Mouse (Mus musculus): ENCODE results near the gene Kpna2. TPM values are rescaled to one million over a fixed set of nuclear protein-coding genes. Genes with fewer than 3 reads are reported as not detected.

Gene Kpna2
- polyA plus RNA-seq (2017; shearing (Covaris generic)): 102 TPM

DNA sequence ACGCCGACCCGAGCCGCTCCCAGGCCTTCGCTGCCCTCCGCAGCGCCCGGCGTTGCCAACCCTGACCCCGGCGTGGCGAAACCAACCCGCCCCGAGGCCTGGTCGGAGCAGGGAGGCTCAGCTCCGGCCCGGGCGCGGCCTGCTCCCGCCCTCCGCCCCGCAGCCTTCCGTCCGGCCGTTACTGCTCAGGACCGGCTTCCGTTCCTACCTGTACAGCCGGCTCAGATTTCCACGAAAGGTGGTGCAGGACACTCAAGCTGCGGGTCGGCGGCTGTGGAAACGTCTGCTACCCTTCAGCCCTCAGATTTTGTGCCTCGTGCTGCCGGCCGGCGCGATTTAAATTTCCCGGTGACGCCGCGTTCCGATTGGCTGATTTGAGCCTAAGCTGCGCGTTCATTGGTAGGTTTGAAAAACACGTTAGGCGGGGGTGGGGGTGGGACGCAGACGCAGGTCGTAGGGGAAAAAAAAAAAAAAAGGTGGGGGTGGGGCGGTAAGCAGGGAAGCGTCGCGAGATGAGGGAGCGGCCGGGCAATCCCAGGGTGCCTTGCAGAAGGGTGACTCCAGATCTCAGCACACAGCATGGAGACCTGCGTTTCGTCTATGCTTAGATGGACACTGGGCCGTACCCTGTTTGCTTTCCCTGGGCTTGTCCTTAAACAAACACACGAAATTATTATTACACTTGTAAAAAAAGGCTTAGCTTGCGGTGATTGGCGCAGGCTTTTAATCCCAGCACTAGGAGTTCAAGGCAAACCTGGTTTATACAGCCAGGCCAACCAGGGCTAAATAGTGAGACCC, at the start of gene Kpna2:
Gene Kpna2 (minus strand): TSS at position 391 of the 798 bp plus-strand sequence.

DNA sequence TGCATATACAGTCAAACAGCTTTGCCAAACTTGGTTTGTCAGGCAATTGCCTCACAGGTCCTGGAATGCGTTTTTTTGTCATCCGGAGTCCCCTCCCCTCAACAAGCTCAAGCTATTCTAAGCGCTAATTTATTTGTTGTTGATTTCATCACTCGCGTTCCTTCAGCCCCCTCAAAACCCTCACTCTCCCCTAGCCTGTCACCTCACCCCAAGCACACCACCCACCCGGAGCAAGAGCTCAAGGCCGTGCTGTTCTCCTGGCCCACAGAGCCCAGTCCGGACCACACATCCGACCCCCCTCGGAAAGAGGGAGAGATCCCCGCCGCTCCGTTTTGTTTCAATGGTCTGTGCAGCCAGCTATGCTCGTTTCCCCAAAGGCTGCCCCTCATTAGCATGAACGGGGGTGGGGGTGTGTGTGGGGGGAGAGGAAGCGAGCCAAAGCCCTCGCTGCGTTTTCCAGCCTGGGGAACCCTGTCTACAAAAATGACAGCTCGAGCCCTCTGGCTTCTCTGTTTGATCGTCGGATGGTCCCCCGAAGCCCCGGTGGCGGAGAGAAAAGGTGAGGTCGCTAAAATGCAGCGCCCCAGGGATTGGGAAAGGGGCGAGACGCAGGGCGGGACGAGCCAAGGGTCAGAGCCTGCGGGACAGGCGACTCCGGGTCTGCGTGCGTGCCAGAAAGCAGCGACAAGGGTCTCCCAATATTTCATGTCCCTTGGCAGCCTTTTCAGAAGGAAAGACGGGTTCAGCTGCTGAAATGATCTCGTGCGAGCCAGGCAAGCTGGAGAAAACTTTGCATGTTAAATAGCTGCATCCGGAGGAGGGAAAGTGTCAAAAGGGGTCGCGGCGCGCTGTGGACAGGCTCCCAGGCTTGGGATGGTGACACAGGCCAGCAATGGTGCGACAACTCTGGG, 26.3 kb upstream of the Kpna2 start, which contains the start of gene 1810010H24Rik:
Gene 1810010H24Rik (plus strand): TSS at position 271 of the 911 bp plus-strand sequence.

Other genes with a start within 250 kb of the Kpna2 start
- 113 TPM for gene Pecam1, start 248.9 kb downstream of the Kpna2 start, polyA plus RNA-seq (2017; shearing (Covaris generic))
- 8.9 TPM for gene Milr1, start 248.3 kb downstream of the Kpna2 start, polyA plus RNA-seq (2017; shearing (Covaris generic))
- 11.6 TPM for gene Polg2, start 220.0 kb downstream of the Kpna2 start, polyA plus RNA-seq (2017; shearing (Covaris generic))
- 874 TPM for gene Ddx5, start 210.4 kb downstream of the Kpna2 start, polyA plus RNA-seq (2017; shearing (Covaris generic))
- 51.5 TPM for gene Cep95, start 210.3 kb downstream of the Kpna2 start, polyA plus RNA-seq (2017; shearing (Covaris generic))
- gene Smurf2, start 78.8 kb downstream of the Kpna2 start, polyA plus RNA-seq (2017; shearing (Covaris generic)): 9.0 TPM
- gene 1810010H24Rik, start 26.1 kb upstream of the Kpna2 start, polyA plus RNA-seq (2017; shearing (Covaris generic)): 0.45 TPM
- gene Bptf, start 132.6 kb upstream of the Kpna2 start, polyA plus RNA-seq (2017; shearing (Covaris generic)): 19.5 TPM
- 54.4 TPM for gene Nol11, start 189.8 kb upstream of the Kpna2 start, polyA plus RNA-seq (2017; shearing (Covaris generic))